Mouse (Mus musculus) G1E-ER4 (cell line): ENCODE data around the gene Asb10. TPM values are rescaled to one million over a fixed set of nuclear protein-coding genes. Genes with fewer than 3 reads are reported as not detected.

Source experiments
- GATA1 ChIP-seq: IDR thresholded peaks from one replicate; pipeline ENCODE4 v1.8.0; 2012; ENCODE audit warnings: low read length, inconsistent platforms
- polyA plus RNA-seq: library from polyadenylated mRNA; stranded (reverse); fragments of >175 nt; gene quantifications from 2 replicates; pipeline ENCODE4 v1.2.3, GENCODE M21; 2012

The Asb10 gene
- polyA plus RNA-seq, 1 experiment, result not detected

DNA sequence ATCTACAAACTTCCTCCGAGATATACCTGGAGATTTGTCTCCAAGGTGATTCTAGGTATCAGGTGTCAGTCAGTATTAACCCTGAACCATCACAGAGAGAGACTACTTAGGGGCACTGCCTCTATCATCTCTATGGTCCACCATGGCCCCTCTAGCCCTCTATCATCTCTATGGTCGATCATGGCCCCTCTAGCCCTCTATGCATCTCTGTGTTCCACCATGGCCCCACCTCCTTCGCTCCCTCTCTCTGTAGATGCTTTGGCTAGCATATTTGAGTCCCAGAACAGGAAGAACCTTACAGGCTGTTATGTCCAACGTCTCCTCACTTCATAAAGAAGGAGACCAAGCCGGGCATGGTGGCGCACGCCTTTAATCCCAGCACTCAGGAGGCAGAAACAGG lies 1.9 kb upstream of the Asb10 start:
- TF ChIP-seq GATA1, result no peak

GRCm38 (mm10) chr5:24541144-24541569 lies 379 bp upstream of the Asb10 start:
- TF ChIP-seq GATA1, result no peak

DNA sequence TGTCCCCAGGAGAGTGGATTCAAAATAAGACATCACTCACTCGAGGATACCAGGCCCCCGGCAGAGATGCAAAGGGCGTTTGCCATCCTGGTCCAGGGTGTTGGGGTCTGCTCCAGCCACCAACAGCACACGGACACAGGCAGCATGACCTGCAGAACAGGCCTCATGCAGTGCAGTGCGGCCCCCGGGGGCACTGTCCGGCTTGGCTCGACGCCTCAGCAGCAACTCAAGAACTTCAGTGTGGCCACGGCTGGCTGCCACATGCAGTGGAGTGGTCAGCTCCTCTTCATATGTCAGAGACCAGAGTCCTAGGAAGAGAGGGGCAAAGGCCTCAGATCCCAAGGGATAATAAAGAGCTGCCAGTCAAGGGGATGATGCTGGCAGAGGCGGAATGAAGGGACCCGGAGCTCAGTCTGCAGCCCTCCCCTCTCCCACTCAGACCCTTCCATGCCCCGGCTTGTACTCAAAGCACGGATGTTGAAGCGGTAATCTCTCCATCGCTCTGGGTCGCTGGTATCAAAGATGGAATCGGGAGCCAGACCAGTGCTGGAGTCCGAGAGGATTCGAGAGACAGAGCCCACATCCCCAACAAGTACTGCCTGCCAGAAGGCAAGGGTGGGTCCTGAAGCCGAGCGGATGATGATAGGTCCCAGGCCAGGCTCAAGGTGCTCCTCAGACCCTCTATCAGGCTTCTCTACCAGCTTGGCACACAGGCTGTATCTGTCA lies 1.0 kb downstream of the Asb10 start:
- no peak for TF ChIP-seq GATA1

GRCm38 (mm10) chr5:24537618-24538017 lies 3.2 kb downstream of the Asb10 start:
- no peak for TF ChIP-seq GATA1

- TF ChIP-seq GATA1, result no peak
These were observed 4.3 kb downstream of the Asb10 start for GRCm38 (mm10) chr5:24536511-24536910.

GRCm38 (mm10) chr5:24535731-24536130 lies 5.0 kb downstream of the Asb10 start:
- no peak for TF ChIP-seq GATA1

GRCm38 (mm10) chr5:24534292-24534691 lies 6.5 kb downstream of the Asb10 start:
- TF ChIP-seq GATA1, result no peak

- TF ChIP-seq GATA1, result no peak
These were observed 7.4 kb downstream of the Asb10 start for GRCm38 (mm10) chr5:24533391-24533790.

- TF ChIP-seq GATA1, result no peak
These were observed 10.6 kb downstream of the Asb10 start for GRCm38 (mm10) chr5:24530042-24530689.

GRCm38 (mm10) chr5:24527780-24528179 lies 13.0 kb downstream of the Asb10 start:
- no peak for TF ChIP-seq GATA1

DNA sequence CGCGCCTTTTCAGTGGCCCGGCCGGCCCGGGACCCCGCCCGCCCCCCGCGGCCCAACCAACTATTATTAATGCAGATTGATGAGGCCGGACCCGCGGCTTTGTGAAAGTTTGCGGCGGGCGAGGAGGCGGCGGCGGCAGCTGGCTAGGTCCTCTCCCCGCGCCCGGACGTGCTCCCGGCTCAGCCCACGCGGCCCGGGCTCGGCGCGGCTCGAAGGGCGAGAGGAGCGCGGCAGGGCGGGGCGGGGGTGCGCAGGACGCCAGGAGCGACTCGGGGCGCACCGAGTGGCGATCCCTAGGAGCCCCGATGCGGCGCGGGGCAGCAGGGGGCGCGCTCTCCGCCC lies 13.9 kb downstream of the Asb10 start, which contains the start of gene Gbx1:
Gene Gbx1 (minus strand): TSS at position 314 of the 342 bp plus-strand sequence.
- no peak for TF ChIP-seq GATA1

- TF ChIP-seq GATA1, result no peak
These were observed 14.4 kb downstream of the Asb10 start for GRCm38 (mm10) chr5:24526190-24526888.

- TF ChIP-seq GATA1, result no peak
These were observed 15.2 kb downstream of the Asb10 start for GRCm38 (mm10) chr5:24525360-24526189.

DNA sequence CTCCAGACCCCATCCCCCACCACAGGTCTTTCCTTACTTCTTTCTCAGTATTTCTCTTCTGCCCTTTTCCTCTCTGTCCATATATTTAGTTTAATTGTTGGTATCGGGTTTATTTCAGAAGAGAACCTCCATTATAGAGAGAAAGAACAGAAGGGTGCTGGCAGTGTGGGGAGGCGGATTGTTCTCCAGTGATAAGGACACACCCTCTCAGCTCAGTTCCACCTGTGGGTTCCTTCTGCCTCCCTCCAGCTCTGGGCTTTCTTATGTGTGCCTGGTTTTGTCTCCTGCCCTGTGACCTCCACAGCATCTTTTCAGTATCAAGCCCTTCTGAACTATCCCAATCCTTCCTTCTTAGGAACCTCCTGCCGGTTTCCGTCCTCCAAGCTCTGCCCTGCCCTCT lies 16.3 kb downstream of the Asb10 start:
- no peak for TF ChIP-seq GATA1

DNA sequence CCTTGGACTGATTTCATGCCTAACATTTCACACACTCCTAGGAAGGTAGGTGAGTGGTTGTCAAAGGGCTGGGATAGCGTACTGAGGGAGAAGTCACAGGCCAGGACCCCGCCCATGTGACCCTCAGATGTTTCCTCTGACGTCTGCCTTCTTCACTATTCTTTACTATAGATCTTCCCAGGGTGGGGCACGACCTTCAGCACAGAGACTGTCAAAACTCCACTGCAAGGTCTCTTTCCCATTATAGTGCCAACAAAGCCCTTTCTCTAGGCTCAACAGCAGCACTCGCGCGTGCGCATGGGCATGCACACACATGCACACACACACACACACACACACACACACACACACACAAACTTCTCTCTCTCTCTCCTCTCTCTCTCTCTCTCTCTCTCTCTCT lies 17.0 kb downstream of the Asb10 start:
- TF ChIP-seq GATA1, result no peak

- no peak for TF ChIP-seq GATA1
These were observed 19.4 kb downstream of the Asb10 start for GRCm38 (mm10) chr5:24521366-24521765.

- TF ChIP-seq GATA1, result no peak
These were observed 28.5 kb downstream of the Asb10 start for GRCm38 (mm10) chr5:24512271-24512670.
